Mouse (Mus musculus): ENCODE results near the gene Cdon.

Cdon gene

DNA sequence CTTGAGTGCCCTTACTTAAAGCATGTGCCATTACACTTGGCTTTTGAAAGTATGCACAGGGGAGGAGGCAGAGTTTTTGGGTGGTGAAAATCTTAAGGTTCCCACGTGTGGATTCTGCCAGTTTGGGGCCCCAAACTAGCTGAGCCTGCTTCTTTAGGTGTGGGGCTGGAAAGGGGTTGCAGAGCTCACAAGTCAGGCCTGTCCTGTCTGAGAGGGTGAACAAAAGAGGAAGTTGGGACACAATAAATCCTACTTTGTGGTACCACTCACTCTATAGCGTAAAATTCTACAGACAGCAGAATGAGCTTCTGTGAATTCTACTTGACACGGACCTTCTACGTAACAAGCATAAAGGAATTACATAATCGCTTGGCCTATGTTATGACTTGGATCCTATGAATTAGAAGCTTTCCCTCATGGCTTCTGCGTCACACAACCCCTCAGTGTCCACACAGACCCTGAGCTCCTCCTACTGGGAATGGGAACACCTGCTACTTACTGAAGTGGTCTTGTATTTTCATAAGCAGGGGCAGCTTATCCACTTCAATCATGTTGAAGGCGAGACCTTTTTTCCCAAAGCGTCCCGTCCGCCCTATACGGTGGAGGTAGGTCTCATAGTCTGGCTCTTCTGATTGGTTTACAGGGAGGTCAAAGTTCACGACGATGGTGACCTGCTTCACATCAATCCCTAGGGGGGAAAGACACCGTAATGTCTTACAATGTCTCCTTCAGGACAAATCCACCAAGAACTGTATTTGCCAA, 122.4 kb downstream of the Cdon start:
- DNase-seq, result no peak

DNA sequence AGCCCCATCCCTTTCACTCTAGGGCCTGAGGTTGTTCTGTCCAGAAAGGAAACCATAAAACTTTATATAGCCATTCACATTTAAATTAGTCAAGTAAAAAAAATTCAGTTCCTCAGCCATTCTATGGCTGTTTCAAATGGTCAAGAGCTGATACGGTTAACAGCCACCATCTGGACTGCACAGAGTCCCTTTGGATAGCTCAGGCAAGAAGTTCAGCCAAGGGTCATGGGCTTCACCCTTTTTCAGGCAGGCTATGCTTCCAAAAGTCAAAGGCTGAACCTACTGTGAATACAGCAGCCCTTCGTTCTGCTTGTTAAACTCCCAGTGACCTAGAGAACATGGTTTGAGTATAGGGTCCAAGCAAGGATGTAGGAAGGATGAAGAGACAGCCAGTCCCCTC, 123.7 kb downstream of the Cdon start:
- DNase-seq, result no peak

DNA sequence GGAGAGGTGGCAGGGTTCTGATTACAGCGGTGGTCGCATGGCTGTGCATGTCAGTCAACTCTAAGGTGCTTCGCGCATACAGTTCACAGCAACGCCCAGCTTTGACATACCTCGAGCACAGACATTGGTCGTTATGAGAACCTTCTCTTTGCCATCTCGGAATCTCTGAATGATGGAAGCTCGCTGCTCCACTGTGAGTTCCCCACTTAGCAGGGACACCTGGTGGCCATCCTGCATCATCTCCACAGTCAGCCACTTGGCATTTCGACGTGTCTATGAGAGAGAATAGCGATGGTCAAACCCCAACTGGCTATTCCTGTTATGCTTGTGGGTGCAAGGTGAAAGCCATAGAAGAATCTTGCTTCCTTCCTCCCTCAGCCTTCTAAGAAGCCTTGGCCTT, 124.8 kb downstream of the Cdon start:
- no peak for DNase-seq

DNA sequence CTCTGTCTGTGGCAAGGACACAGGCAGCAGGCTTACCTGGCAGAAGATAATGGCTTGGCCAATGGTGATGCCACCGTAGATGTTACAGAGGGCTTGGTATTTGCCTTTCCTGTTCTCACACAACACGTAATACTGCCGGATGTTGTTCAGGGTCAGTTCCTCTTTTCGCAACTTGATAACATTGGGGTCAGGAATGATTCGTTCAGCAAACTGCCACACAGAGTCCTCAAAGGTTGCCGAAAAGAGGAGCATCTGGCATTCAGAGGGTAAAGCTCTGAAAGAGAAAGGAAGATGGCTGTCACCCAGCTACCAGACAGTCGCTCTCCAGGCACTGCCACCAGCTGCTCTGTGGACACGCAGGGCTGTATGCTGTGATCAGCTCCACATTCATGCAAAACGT, 125.8 kb downstream of the Cdon start:
- no peak for DNase-seq

DNA sequence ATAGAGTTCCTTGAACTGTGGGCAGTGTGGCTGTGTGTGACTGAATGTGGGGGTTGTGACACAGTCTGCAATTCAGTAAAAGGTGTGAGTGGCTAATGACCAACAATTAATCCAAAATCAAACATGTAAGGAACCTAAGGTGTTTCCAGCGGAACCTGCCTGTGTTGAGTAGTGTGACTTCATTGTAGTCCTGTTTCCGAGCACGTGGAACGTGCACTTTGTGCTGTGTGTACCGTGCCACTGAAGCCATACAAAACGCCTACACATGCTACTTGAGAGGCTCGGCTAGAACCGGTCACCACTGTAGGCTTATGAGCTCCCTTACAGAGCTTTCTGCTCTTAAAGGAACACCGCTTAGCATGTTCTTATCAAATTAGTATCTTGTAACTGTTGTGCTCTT, 127.5 kb downstream of the Cdon start:
- no peak for DNase-seq

DNA sequence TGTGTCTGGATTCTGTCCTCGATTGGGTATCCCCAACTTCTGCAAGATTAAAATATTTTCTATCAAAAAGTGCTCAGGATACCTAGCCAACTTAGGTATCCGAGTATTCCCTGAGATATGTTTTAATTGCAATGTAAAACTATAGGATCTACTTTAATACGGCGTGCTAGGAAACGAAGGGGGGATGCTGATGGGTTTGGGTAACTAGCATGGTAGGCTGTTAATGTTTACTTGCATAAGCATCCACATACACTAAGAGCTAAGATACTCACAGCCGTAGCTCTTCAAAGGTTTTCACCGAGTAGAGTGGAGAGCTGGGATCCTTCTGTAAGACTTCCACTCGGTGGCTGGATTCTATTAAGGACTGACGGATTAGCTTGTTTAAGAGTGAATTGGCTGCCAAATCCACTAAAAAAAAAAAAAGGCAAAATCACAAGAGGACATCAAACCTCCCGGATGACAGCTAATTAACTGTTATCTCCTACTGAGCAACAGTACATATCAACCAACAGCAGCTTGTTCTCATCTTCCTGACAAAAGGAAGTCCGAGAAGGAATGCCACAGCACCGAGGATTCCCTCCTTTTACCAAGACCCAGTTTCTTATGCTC, 135.7 kb downstream of the Cdon start:
- DNase-seq, result no peak
